Mouse (Mus musculus) stomach, postnatal 0 days (tissue): Measurements from ENCODE around the gene Dis3l2.

Source experiments
- CTCF ChIP-seq: IDR thresholded peaks from 2 replicates; pipeline ENCODE4 v1.5.1; 2016; ENCODE audit warnings: antibody characterized with exemption, low read depth, mild to moderate bottlenecking, moderate library complexity
- EP300 ChIP-seq: optimal IDR thresholded peaks from 2 replicates; pipeline ENCODE3; 2016; ENCODE audit warnings: antibody characterized with exemption

DNA sequence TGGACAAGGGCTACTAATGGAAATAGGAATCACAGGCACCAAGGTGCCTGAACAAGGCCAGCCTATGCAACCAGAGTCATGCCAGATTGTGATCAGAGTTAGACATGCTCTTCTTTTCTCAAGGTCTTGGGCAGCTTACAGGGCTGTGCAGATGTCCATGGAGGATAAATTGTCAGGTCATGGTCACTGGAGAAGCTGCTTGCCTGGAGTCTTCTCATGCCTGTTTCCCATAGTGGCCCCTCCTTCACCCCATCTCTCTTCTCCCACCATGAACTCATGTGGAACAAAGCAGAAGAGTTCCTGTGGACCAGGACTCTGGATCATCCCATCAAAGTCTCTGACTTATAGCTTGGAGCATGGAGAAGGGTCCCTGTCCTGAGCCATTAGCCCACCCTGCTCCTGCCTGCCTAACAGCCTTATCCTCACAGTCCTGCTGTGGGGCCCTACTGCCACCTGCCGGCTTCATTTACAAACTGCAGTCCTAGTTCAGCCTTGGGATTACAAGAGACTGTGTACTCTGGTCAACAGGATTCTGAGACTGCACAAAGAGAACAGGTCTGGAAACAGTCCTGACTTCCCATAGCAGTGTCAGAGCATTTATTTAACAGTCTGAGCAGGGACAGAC lies 338.3 kb downstream of the Dis3l2 start:
- TF ChIP-seq CTCF: peak; percentile 100
- TF ChIP-seq EP300: no peak
